Mouse (Mus musculus): ENCODE results near the gene Fahd2a.

Gene Fahd2a

DNA sequence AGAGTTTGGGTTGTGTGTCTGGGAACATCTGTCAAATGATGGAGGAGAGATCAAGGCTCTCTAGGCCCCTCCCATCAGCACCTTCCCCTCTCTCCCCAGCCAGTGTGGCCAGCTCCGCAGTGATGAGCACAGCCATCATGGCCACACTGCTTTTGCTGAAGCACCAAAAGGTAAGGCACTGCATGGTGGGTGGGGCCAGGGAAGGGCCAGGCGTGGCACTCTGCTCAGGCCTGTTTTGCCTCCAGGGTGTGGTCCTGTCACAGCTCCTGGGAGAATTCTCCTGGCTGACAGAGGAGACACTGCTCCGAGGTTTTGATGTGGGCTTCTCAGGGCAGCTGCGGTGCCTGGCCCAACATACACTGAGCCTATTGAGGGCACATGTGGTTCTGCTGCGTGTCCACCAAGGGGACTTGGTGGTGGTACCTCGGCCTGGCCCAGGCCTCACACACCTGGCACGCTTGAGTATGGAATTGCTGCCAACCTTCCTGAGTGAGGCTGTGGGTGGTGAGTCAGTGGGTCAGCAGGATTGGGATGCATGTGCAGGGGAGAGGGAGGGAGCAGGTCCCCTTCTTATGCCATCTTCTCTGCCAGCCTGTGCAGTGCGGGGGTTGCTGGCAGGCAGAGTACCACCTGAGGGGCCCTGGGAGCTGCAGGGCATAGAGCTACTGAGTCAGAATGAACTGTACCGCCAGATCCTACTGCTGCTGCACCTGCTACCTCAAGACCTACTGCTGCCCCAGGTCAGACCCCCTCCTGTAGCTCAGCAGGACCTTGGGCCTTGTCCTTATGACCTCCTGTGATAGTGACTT lies 10.7 kb downstream of the Fahd2a start:
- no peak for DNase-seq (ENCODE audit: low spot score in 2 of 2)

DNA sequence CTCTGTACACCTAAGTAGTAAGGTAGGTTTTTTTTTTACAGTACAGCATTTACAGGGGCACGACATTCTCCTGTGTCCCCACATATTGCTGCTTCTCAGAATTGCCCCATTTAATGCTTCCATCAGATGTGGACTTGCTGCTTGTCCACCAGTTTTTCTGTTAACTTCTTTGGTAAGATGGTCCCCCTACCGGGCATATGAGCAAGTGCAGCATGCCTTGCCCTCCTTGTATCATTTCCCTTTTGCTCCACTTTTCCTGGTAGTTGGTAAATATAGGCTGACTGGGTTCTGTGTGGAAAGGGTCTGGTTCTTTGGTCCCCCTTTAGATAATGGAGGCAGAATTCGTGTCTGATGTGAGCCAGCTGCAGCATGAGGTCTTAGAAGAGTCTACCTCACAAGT lies 14.1 kb downstream of the Fahd2a start:
- DNase-seq (ENCODE audit: low spot score in 2 of 2), result no peak

GRCm38 (mm10) chr2:127424977-127425376 lies 19.4 kb downstream of the Fahd2a start, which contains the start of gene Gpat2:
TSS of gene Gpat2 (plus strand) at chr2:127425199.
- no peak for DNase-seq (ENCODE audit: low spot score in 2 of 2)

GRCm38 (mm10) chr2:127418266-127418970 lies 25.9 kb downstream of the Fahd2a start:
- no peak for DNase-seq (ENCODE audit: low spot score in 2 of 2)

- no peak for DNase-seq (ENCODE audit: low spot score in 2 of 2)
These were observed 27.7 kb downstream of the Fahd2a start for GRCm38 (mm10) chr2:127416706-127417105.

GRCm38 (mm10) chr2:127415806-127416205 lies 28.6 kb downstream of the Fahd2a start:
- no peak for DNase-seq (ENCODE audit: low spot score in 2 of 2)

- DNase-seq (ENCODE audit: low spot score in 2 of 2), result no peak
These were observed 33.2 kb downstream of the Fahd2a start for GRCm38 (mm10) chr2:127411126-127411525.

DNA sequence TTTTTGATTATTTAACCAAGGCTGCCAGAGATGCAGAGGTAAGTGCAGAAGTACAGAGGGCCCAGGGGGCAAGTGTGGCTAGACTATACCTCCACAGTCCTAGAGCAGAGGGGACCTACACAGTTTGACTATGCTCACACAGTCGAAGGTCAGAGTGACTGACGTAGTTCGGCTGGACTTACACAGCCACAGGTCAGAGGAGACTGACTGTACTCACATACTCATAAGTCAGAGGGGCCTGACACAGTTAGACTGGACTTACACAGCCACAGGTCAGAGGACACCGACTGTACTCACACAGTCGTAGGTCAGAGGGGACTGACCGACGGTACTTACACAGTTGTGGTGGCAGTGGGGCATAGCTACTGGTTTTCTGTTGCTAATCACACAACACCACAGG lies 45.6 kb downstream of the Fahd2a start:
- no peak for DNase-seq (ENCODE audit: low spot score in 2 of 2)

DNA sequence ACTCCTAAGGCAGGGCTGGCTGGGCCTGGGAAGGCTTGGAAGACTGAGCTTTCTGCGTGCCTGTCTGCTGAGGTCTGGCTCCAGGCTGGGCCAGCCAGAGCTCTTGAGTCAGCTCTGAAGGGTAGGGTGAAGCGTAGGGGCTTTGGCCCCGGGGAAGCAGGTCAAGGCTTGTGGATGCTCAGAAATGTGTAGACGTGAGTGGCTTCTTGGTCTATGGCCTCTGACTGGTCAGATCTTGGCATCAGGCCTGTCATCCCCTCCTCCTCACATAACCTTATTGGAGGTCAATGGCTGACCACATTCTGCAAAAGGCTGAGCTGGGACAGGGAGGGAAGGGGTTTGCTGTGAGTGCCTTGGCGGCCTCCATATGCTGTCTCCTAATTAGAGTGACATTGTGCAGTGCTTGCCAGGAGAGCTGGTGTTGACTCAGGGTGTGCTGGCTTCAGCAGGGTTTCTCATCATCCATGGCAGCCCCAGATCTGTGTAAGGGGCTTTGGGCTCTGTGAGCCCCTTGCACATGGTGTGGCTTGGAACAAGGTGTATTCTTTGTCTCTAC lies 49.7 kb downstream of the Fahd2a start:
- no peak for DNase-seq (ENCODE audit: low spot score in 2 of 2)

DNA sequence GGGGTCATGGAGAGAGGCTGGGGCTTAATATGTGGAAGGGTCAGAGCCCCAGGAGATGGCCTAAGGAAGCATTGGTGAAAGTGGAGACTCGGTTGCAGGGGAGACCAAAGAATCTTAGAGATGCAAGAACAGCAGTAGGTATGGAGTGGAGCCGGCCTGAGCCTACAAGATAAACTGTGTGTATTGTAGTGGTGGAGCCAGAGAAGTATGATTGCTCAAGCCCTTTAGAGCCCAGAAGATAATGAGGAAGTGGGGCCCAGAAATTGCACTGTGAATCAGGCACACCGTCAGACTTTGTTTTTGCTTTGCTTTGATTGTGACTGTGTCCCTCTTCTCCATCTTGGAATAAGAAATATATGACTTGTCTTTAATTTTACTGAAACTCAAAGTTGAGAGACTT lies 53.0 kb downstream of the Fahd2a start:
- no peak for DNase-seq (ENCODE audit: low spot score in 2 of 2)

DNA sequence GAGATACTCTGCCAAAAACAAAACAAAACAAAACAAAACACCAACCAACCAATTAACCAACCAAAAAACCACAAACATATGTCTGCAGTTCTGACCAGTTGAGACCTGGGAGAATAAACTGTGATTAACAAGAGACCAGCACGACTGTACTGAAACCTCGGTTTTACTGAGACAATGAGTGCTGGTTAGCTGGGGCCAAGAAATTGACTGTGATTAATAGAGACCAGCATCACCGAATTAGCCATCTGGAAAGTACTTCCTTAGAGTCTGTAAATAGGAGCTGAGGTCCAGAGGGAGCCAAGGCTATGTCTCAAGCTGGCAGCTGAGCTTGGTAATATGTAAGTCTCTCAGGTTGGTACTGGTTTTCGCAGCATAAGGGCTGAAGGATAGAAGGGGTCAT lies 53.5 kb downstream of the Fahd2a start:
- DNase-seq (ENCODE audit: low spot score in 2 of 2), result no peak

DNA sequence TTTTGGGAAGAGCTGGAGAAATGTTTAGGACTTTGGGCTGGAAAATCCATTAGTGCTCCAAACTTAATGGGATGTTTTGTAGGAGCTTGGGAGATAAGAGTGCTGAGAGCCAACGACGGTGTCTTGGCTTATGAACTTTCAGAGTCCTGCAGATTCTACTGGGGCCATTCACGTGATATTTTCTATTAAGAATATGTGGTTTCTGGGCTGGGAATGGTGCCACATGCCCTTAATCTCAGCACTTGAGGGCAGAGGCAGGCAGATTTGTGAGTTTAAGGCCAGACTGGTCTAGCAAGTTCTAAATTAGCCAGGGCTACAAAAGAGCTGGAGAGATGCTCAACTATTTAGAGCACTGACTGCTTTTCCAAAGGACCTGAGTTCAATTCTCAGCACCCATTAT lies 54.0 kb downstream of the Fahd2a start:
- no peak for DNase-seq (ENCODE audit: low spot score in 2 of 2)

DNA sequence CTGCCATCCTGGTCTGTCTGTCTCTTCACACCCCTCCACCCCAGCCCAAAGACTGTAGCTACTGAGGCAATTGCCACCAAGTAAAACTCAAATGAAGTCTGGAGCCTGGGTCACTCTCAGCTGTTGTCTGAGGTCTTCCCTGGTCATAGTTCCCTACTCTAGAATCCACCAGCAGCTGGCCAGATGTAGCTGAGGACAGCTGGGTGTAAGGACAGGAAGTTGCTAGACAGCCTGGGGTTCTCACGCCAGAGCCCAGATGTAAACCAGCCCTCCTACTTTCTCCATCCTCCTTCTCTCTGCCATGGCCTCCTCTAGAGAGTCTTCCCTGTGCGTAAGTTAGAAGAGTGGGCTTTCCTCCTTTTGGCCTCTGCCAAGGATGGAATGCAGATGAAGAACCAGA lies 56.8 kb downstream of the Fahd2a start:
- DNase-seq (ENCODE audit: low spot score in 2 of 2), result no peak

Data from urinary bladder, adult 18-20 months (tissue).